Mouse (Mus musculus) stomach, embryonic 15.5 days (tissue): ENCODE data around the gene Aif1. TPM values are rescaled to one million over a fixed set of nuclear protein-coding genes. Genes with fewer than 3 reads are reported as not detected.
"Not testable (repeated sequence)": the region's sequence is repeated elsewhere in the genome, so short reads cannot be mapped to it uniquely, and the experiment has no call there.

Experiments used
- ATAC-seq: fragments of 200-750 bp; cut with Nextera tagmentation; 2 replicates; pipeline ENCODE4 v1.8.0; 2017; ENCODE audit warnings: low read depth, moderate number of reproducible peaks, moderate TSS enrichment; ENCODE audit not compliant: insufficient read depth, low FRiP score
- H3K27ac ChIP-seq: fragments of 300-500 bp; sonication (generic); 2 replicates; pipeline ENCODE4 v1.5.1; 2015; ENCODE audit warnings: mild to moderate bottlenecking, inconsistent platforms
- H3K27me3 ChIP-seq: fragments of 300-500 bp; sonication (generic); replicated peaks from 2 replicates; pipeline ENCODE4 v1.6.1; 2015; ENCODE audit warnings: inconsistent platforms
- H3K36me3 ChIP-seq: fragments of 300-500 bp; sonication (generic); 2 replicates; pipeline ENCODE4 v1.6.1; 2015; ENCODE audit warnings: inconsistent platforms
- H3K4me1 ChIP-seq: fragments of 300-500 bp; sonication (generic); 2 replicates; pipeline ENCODE4 v1.6.1; 2015; ENCODE audit warnings: inconsistent platforms
- H3K4me2 ChIP-seq: fragments of 300-500 bp; sonication (generic); 2 replicates; pipeline ENCODE4 v1.6.1; 2015; ENCODE audit warnings: mild to moderate bottlenecking, inconsistent platforms
- H3K4me3 ChIP-seq: fragments of 300-500 bp; sonication (generic); replicated peaks from 2 replicates; pipeline ENCODE4 v1.5.1; 2015; ENCODE audit warnings: inconsistent platforms
- H3K9ac ChIP-seq: fragments of 300-500 bp; sonication (generic); 2 replicates; pipeline ENCODE4 v1.6.1; 2015; ENCODE audit warnings: inconsistent platforms
- H3K9me3 ChIP-seq: fragments of 300-500 bp; sonication (generic); 2 replicates; pipeline ENCODE4 v1.6.1; 2016; ENCODE audit warnings: inconsistent platforms
- WGBS: fragments of 180-500 bp; shearing (Covaris S2); methylation state at CpG from one replicate; pipeline ENCODE4 v1.1.7; 2015; 5-methylcytosine and 5-hydroxymethylcytosine counted together
- polyA plus RNA-seq: library from polyadenylated mRNA; unstranded; fragments of >200 nt; fragmentation: Nextera tagmentation; extraction: Ambion mirVana; gene quantifications from 2 replicates; pipeline ENCODE4 v1.2.1, GENCODE M21; 2015

The Aif1 gene
- polyA plus RNA-seq, 1 experiment from 2014 or later: 18.7 TPM

DNA sequence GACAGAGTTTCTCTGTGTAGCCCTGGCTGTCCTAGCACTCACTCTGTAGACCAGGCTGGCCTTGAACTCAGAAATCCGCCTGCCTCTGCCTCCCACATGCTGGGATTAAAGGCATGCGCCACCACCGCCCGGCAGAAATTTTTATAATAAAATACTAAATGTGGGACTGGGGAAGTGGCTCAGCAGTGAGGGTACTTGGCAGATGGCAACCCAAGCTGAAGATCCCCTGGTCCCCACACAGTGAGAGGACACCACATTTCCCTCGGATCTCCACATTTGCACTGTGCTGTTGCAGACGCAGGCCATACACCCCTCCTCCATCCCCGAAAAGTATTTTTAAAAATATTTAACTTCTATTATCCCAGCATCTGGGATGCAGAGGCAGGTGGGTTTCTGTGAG lies 42.4 kb downstream of the Aif1 start:
- no peaks in the 10 kb centered on the region for H3K9me3 ChIP-seq
- H3K27me3 ChIP-seq: no peaks in the 10 kb centered on the region
- ATAC-seq: no peak
- WGBS: 91% methylated on average over 7 of the region's 7 CpGs
- H3K36me3 ChIP-seq: peaks cover 8% of the 10 kb centered on the region
- H3K4me2 ChIP-seq: no peak overlapping the region
- no peak overlapping the region for H3K4me3 ChIP-seq
- no peak overlapping the region for H3K9ac ChIP-seq
- no peak overlapping the region for H3K27ac ChIP-seq
- peaks cover 8% of the 10 kb centered on the region; the same call in 1 of the 2 replicates for H3K4me1 ChIP-seq

DNA sequence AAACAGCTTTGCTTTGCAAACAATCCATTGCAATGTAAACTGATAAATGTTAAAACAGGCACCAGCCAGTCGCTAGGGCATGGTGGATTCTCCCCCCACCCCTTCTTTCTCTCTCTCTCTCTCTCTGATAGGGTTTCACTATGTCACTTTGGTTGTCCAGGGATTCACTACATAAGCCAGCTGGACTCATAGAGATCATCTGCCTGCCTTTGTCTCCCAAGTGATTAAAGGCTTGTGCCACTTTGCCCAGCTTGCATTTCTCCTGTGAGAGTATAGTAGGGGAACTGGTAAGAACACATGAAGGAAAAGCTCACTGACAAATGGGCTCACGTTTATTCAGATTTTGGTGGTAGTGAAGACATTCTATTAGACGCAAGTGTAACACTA lies 43.7 kb downstream of the Aif1 start:
- WGBS: 64% methylated on average over 3 of the region's 3 CpGs
- Histone ChIP-seq H3K4me2 (no peak overlapping the region), H3K4me3 (no peak overlapping the region), H3K27ac (no peak overlapping the region), H3K9ac (no peak overlapping the region), H3K27me3 (no peaks in the 10 kb centered on the region), H3K36me3 (peaks cover 5% of the 10 kb centered on the region), H3K4me1 (peaks cover 15% of the 10 kb centered on the region), H3K9me3 (no peaks in the 10 kb centered on the region)
- no peak for ATAC-seq

DNA sequence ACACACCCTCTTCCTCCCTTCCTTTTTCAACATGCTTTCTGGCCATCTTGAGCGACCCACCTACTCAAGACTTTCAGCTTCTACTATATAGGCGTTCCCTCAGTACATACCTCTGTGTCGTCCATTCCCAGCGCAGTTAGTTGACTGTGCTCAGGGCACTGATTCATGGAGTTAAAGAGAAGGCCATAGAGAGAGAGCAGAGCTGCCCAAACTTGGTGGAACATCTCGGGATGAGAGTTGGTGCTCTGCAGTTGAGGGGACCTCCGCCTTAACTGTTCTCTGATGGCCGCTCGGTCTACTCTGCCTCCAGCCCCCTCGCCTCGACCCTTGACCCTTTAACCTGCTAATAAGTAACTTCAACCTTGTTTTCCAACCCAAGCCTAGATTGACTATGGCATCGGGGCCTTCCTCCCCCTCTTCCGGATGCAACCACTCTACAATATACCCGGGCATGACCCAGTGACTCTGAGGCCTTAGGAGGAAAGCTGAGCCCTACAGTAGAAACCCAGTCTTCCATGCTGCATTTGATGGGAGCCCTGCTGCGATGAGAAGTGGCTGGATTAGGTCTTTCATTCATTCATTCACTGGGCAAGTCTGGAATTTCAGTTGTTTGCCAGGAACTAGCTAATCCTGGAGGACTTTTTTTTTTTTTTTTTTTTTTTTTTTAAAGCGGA lies 44.2 kb downstream of the Aif1 start, which contains the start of gene Apom:
Gene Apom (minus strand): TSS at position 551 of the 674 bp plus-strand sequence.
- peaks cover 18% of the 10 kb centered on the region for H3K4me1 ChIP-seq
- H3K27me3 ChIP-seq: no peaks in the 10 kb centered on the region
- H3K36me3 ChIP-seq: peaks cover 5% of the 10 kb centered on the region
- H3K9ac ChIP-seq: no peak within 1 kb of the TSS
- H3K27ac ChIP-seq: no peak within 1 kb of the TSS
- no peaks in the 10 kb centered on the region for H3K9me3 ChIP-seq
- ATAC-seq: no peak
- 71% methylated on average over 15 of the region's 15 CpGs for WGBS
- no peak within 1 kb of the TSS for H3K4me3 ChIP-seq
- H3K4me2 ChIP-seq: no peak within 1 kb of the TSS

DNA sequence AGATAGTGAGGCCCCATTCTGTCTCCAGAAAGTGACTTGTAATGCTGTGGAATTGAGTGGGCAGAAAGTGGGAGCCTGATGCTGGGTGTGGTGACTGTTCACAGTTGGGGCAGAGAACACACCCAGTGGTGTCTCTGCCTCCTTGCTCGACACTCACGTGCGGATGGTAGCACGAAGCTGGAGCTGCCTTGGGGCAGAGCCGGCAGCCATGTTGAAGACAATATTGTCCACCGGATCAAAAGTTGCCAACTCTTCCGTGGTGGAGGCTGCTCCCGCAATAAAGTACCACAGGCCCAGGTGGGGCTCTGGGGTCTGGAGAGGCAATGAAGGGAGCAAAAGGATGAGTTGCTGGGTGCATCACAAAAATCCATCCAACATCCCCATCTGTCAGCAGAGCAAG lies 44.8 kb downstream of the Aif1 start:
- H3K4me1 ChIP-seq: peaks cover 14% of the 10 kb centered on the region
- no peak overlapping the region for H3K9ac ChIP-seq
- H3K27me3 ChIP-seq: no peaks in the 10 kb centered on the region
- no peak overlapping the region for H3K4me2 ChIP-seq
- H3K4me3 ChIP-seq: no peak overlapping the region
- 85% methylated on average over 8 of the region's 8 CpGs for WGBS
- ATAC-seq: no peak
- no peaks in the 10 kb centered on the region for H3K9me3 ChIP-seq
- H3K36me3 ChIP-seq: peaks cover 5% of the 10 kb centered on the region
- no peak overlapping the region for H3K27ac ChIP-seq

DNA sequence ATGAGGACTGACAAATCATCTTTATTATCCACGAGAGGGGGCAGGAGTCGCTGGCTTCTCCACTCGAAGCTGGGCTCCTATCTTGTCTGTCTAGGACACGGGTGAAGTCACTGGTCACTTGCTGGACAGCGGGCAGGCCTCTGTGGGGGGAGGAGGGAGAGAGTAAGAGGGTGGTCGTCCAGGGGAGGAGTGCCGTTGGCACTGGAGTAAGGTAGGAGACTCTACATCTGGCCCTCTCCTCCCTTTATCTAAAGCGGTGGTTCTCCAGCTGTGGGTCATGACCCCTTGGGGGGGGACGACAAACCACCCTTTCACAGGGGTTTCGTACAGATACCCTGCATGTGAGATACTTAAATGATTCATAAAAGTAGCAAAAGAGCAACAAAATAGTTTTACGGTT lies 46.9 kb downstream of the Aif1 start:
- 67% methylated on average over 11 of the region's 11 CpGs for WGBS
- Histone ChIP-seq H3K9ac (no peak overlapping the region), H3K36me3 (peaks cover 5% of the 10 kb centered on the region), H3K4me3 (no peak overlapping the region), H3K4me2 (no peak overlapping the region), H3K27ac (no peak overlapping the region), H3K27me3 (no peaks in the 10 kb centered on the region), H3K9me3 (no peaks in the 10 kb centered on the region), H3K4me1 (peaks cover 25% of the 10 kb centered on the region)
- no peak for ATAC-seq

DNA sequence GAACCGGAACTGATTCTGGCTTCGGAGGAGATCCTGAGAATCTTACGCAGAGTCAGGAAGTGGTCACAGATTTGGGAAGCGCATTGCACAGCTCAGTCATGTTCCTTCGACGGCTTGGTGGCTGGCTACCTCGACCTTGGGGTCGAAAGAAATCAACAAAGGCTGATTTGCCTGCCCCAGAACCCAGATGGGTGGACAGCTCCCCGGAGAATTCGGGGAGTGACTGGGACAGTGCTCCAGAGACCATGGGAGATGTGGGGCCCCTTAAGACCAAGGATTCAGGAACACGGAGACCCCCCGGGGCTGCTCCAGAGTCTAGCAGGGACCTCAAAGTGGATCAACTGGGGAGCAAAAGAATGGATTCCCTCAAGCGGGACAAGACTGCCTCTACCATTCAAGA lies 48.9 kb downstream of the Aif1 start:
- Histone ChIP-seq H3K27ac (peak overlapping the region; percentile 88), H3K9ac (peak overlapping the region; percentile 53; the same call in 1 of the 2 replicates), H3K4me1 (peaks cover 27% of the 10 kb centered on the region), H3K9me3 (no peaks in the 10 kb centered on the region), H3K27me3 (no peaks in the 10 kb centered on the region), H3K4me3 (peak overlapping the region; percentile 58), H3K4me2 (peak overlapping the region; percentile 67), H3K36me3 (peaks cover 5% of the 10 kb centered on the region)
- WGBS: 54% methylated on average over 13 of the region's 13 CpGs
- no peak for ATAC-seq

DNA sequence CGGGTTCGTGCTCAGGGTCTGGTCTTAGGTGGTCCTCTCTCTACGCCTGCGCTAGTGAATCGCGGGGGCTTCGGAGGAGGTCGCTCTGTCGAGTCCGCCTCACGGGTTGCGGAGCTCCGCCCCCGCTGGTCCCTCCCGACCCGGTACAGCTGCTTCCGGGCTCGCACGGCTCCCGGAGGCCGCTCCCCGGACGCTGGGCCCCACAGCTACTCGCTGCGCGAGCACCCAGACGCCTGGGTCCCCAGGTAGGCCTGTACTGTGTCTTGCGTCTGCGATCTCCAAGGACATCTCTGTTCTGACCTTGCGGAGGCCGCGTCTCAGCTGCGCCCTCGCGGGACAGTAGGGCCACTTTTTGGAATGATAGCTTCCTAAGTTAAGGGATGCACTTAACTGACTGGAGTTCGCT lies 49.7 kb downstream of the Aif1 start, which contains the start of gene D17H6S53E:
Gene D17H6S53E (plus strand): TSS at position 168 of the 406 bp plus-strand sequence.
- no peaks in the 10 kb centered on the region for H3K27me3 ChIP-seq
- peak within 1 kb of the TSS; percentile 67 for H3K4me2 ChIP-seq
- H3K27ac ChIP-seq: peak within 1 kb of the TSS; percentile 88
- under 1% methylated on average over 36 of the region's 36 CpGs for WGBS
- H3K4me1 ChIP-seq: peaks cover 27% of the 10 kb centered on the region
- H3K9ac ChIP-seq: peak within 1 kb of the TSS; percentile 53
- H3K4me3 ChIP-seq: peak within 1 kb of the TSS; percentile 58
- ATAC-seq: peak; percentile 63
- H3K36me3 ChIP-seq: peaks cover 5% of the 10 kb centered on the region
- no peaks in the 10 kb centered on the region for H3K9me3 ChIP-seq

DNA sequence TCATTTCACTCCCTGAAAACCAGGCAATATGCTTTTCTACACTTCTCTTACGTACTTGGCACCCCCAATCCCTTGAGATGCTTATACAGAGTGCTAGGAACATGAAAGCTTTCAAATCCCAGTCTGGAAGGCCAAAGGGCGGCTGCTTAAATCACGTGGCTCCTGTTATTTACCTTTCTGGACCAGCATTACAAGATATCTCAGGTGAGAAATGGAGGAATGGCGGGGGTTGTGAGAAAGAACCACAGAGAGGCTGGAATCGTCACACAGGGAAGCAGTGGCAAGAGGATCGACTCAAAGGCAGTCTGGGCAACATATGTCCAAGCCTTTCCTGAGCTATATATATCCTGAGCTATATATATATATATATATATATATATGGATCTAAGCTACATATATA lies 50.3 kb downstream of the Aif1 start:
- peak overlapping the region; percentile 58 for H3K4me3 ChIP-seq
- H3K4me1 ChIP-seq: peaks cover 28% of the 10 kb centered on the region
- peak overlapping the region; percentile 53; the same call in 1 of the 2 replicates for H3K9ac ChIP-seq
- no peak for ATAC-seq
- peak overlapping the region; percentile 88 for H3K27ac ChIP-seq
- peak overlapping the region; percentile 67 for H3K4me2 ChIP-seq
- H3K9me3 ChIP-seq: no peaks in the 10 kb centered on the region
- peaks cover 5% of the 10 kb centered on the region for H3K36me3 ChIP-seq
- no peaks in the 10 kb centered on the region for H3K27me3 ChIP-seq
- 20% methylated on average over 6 of the region's 6 CpGs for WGBS

DNA sequence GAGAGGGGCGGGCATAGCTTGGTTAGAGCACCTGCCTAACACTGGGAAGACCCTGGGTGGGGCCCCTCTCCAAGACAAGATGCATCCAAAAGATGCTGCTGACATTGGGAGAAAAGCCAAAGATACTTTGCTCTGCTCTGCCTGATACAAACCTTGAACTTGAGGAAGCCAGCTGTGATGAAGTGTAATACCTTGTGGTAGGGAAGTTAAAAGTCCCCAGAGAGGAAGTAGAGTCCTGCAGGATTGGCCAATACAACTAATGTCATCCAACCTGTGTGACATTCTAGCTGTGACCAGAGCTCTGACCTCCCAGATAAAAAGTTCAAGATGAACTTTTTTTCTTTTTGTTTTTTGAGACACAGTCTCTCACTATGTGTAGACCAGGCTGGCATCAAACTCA lies 50.8 kb downstream of the Aif1 start:
- WGBS: 90% methylated on average over 1 of the region's 1 CpGs
- H3K9ac ChIP-seq: no peak overlapping the region
- peak overlapping the region; percentile 88; the same call in 1 of the 2 replicates for H3K27ac ChIP-seq

DNA sequence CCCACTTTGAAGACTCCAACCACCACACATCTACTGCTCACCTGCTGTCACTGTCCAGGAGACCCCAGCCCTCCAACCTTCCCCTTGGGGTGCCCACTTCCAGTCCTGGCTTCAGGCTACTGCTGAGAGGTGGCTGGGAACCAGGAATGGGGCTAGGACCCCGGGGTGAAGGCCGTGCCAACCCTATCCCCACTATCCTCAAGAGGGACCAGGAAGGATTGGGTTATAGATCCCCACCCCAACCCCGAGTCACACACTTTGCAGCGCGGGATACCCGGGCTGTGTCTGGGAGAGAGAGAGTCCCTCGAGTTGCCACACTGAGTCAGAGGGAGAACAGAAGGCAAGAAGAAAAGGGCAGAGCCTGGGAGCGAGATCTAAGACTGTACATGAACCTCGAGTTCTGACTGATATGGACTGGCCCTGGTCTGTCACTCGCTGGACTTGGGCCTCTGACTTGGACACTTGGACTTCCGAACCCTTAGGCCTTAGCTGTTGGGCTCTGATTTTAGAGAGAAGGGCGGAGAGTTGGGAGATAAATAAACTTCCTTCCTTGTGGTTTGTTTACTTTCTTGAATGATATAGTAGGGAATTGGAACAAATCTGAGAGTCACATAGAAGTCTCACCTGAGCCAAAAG lies 51.5 kb downstream of the Aif1 start:
- H3K4me3 ChIP-seq, H3K9me3 ChIP-seq, H3K4me2 ChIP-seq, H3K36me3 ChIP-seq, H3K27ac ChIP-seq, H3K27me3 ChIP-seq, H3K9ac ChIP-seq, ATAC-seq: not testable (repeated sequence)
- 88% methylated on average over 12 of the region's 12 CpGs for WGBS
- H3K4me1 ChIP-seq: peaks cover 38% of the 10 kb centered on the region

More for the DNA sequence above, 50.8 kb downstream of the Aif1 start:
- no peak for ATAC-seq
- H3K4me3 ChIP-seq: no peak overlapping the region
- no peaks in the 10 kb centered on the region for H3K27me3 ChIP-seq
- peak overlapping the region; percentile 67; the same call in 1 of the 2 replicates for H3K4me2 ChIP-seq
- H3K36me3 ChIP-seq: peaks cover 2% of the 10 kb centered on the region
- no peaks in the 10 kb centered on the region for H3K9me3 ChIP-seq
- H3K4me1 ChIP-seq: peaks cover 33% of the 10 kb centered on the region

DNA sequence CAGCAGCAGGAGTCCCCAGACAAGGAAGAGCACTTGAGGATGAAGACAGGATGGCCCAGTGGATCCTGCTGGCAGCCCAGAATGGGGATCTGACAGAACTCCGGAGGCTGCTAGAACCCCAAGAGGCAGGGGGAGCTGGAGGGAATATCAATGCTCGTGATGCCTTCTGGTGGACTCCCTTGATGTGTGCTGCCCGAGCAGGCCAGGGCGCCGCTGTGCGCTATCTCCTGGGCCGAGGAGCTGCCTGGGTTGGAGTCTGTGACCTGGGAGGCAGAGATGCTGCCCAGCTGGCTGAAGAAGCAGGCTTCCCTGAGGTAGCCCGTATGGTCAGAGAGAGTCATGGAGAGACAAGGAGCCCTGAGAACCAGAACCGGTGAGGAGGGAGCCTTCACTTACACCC lies 52.6 kb downstream of the Aif1 start:
- not testable (repeated sequence) for H3K27ac ChIP-seq, H3K36me3 ChIP-seq, H3K9me3 ChIP-seq, H3K27me3 ChIP-seq, ATAC-seq, H3K4me2 ChIP-seq, H3K9ac ChIP-seq, H3K4me3 ChIP-seq
- WGBS: 90% methylated on average over 9 of the region's 9 CpGs
- H3K4me1 ChIP-seq: peaks cover 38% of the 10 kb centered on the region

DNA sequence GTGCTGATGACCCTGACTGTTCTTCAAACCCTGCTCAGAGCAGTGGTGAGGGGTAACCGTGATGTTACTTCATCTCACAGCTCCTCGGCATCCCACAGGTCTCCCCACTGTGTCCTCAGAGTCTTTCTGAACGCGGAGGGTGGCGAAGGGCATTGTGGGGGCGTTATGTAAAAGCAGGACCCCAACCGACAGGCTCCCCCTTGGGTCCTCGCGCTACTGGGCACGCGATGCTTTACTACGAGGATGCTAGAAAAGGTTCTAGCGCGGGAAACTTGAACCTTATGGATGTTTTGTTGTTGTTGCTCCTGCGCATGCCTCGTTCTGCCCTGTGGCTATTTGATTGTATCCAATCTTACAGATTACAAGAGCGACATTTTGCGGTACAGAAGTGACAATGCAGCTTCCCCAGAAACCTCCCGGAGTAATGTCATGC lies 54.0 kb downstream of the Aif1 start, which contains the start of gene Csnk2b:
Gene Csnk2b (minus strand): TSS at position 183 of the 433 bp plus-strand sequence.
- Histone ChIP-seq H3K9me3 (no peaks in the 10 kb centered on the region), H3K27me3 (no peaks in the 10 kb centered on the region), H3K27ac (peak within 1 kb of the TSS; percentile 91), H3K4me3 (peak within 1 kb of the TSS; percentile 82), H3K36me3 (peaks cover 19% of the 10 kb centered on the region), H3K9ac (peak within 1 kb of the TSS; percentile 88), H3K4me2 (peak within 1 kb of the TSS; percentile 91), H3K4me1 (peaks cover 28% of the 10 kb centered on the region)
- ATAC-seq: no peak
- under 1% methylated on average over 19 of the region's 19 CpGs for WGBS
